Mouse (Mus musculus): ENCODE measurements around the gene Wee1.
"Not testable (repeated sequence)": the region's sequence is repeated elsewhere in the genome, so short reads cannot be mapped to it uniquely, and the experiment has no call there.

The Wee1 gene

DNA sequence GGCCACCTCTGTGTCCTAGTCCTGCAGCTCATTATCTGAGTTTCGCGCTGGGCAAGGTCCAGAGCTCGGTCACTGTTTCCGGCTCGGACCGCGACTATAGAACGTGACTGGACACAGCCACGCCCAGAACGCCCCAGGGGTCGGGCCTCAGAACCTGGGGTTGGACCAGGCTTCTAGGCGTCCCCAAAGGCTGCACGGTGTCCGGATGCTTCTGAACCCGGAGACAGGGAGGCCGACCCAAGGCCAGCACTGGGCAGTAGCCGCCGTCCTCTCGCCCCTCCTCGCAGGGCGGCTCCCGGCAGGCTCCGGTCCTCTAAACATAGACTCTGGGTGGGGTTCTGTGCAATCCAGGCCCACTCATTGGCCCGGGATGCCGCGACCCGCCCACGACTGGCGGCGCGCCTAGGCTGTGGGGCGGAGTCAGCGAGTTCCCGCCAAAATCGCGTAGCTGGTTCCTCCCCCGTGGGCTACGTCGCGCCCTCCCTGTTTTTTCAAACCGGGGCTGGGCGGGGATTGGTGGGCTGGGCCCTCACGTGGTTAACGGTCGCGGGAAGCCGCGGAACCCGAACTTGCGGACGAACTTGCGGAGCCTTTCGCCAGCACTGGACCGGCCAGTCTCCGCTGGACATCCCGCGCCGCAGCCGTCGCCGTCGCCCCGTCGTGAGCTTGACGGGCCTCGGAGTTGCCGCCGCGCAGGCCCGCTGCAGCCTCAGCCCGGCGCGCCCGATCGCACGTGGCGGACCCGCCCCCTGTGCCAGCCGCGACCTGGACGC is at the start of gene Wee1:
Gene Wee1, plus strand, starts transcription at position 531 of the 773 bp plus-strand sequence.
- peak; percentile 97 for DNase-seq (ENCODE audit: low spot score in 2 of 2)

DNA sequence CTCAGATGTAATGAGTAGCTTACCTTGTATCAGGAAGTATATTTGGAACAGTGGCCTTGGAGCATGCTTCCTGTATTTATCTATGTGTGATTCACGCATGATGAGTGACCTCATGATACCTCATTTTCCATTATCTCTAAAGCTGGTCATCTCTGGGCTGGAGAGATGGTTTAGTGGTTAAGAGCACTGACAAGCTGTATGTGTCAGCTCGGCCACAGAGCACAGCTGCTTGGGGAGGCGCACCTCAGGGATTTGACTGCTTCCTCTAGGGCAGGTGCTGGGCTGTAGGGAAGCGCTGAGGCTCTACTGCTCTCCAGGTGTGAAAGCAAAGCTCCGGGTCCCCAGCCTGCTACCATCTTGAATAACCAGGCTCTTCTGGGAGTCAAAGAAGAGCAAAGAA is 43.7 kb upstream of the Wee1 start:
- DNase-seq (ENCODE audit: low spot score in 2 of 2): no peak

DNA sequence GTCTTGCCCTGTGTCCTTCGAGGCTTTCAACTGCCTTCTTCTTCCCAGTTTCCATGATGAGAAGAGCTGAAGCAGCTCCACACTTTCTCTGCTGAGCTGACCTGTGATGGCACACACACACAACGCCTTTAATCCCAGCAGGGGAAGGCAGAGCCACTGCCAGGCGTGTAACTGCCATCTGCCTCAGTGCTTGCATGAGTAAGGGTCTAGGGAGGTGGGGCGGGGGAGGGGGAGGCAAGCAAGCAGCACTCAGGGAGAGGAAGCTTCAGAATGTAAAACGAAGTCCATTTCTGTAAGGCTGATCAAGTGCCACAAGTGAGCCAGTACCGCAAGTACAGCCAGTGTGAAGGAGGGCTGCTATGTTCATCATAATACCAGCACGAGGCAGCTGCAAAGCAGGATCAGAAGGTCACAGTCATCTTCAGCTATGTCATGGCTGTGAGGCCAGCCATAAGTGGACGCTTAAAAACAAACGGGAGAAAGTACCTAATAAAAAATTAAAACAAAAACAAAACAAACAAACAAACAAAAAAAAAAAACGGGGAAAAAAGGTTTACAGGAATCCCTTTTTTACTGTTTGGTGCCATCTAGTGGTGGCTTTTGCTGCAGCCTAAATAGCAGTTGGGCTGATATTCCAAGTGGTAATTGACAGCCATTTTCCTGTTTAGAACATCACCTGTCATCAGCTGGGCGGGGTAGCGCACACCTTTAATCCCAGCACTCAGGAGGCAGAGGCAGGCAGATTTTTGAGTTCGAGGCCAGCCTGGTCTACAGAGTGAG is 38.3 kb upstream of the Wee1 start:
- peak in 1 of 2 experiments; percentile 19 for DNase-seq (ENCODE audit: low spot score in 2 of 2)

GRCm38 (mm10) chr7:110085217-110085616 is 36.6 kb upstream of the Wee1 start:
- DNase-seq (ENCODE audit: low spot score in 2 of 2): no peak

DNA sequence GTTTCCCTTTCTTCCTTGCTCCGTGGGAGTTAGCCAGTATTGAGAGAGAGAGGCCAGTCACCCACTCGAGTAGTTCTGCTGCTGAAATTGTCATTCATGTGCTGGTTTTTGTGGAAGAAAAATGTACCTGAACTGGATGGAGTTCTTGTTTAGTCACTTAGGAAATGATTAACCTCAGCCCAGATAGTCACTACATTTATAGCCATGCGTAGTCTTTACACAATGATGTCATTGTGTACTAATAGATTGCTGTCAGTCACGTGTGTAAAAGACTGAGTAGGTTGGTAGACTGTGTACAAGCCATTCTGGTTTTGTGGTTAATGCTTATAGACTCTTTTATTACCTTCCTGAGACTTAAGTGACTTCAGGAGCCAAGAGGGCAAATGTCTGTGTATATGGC is 33.9 kb upstream of the Wee1 start:
- DNase-seq (ENCODE audit: low spot score in 2 of 2): no peak

GRCm38 (mm10) chr7:110091670-110092069 is 30.2 kb upstream of the Wee1 start:
- DNase-seq (ENCODE audit: low spot score in 2 of 2): peak; percentile 20 to 57

- no peak for DNase-seq (ENCODE audit: low spot score in 2 of 2)
Observed at GRCm38 (mm10) chr7:110096332-110096731, 25.5 kb upstream of the Wee1 start.

DNA sequence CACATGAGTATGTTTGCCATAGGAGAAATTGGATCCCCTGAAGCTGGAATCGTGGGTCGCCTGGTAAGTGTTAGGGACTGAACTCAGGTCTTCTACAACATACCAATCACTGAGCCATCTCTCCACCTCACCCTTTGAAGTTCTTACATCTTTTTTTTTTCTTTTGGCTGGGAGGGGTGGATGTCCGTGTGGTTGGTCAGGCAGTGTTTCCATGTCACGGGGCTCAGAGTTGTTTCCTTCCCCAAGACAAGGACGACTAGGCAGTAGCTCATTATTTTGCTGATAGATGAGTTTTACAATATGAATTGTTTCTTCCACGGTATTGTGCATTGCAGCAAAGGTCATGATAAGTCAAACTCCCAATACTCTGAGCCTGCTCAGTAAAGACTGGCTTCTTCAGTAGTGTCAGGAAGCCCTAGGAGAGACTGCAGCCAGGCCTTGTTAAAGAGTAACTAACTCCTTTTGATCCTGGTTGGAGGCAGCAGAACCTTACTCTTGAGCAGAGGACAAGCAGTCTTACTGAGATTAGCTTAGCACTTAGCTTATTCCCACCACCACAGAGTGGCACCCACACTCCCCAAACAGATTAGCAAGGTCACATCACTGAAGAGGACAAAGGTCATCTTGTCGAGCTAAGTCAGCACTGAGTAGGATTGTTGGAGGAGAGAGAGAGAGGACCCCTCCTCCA is 24.6 kb upstream of the Wee1 start:
- no peak for DNase-seq (ENCODE audit: low spot score in 2 of 2)

- no peak for DNase-seq (ENCODE audit: low spot score in 2 of 2)
Observed at GRCm38 (mm10) chr7:110100854-110101253, 21.0 kb upstream of the Wee1 start.

GRCm38 (mm10) chr7:110101266-110101665 is 20.6 kb upstream of the Wee1 start:
- DNase-seq (ENCODE audit: low spot score in 2 of 2): no peak

- DNase-seq (ENCODE audit: low spot score in 2 of 2): no peak
Observed at GRCm38 (mm10) chr7:110105041-110105440, 16.8 kb upstream of the Wee1 start.

DNA sequence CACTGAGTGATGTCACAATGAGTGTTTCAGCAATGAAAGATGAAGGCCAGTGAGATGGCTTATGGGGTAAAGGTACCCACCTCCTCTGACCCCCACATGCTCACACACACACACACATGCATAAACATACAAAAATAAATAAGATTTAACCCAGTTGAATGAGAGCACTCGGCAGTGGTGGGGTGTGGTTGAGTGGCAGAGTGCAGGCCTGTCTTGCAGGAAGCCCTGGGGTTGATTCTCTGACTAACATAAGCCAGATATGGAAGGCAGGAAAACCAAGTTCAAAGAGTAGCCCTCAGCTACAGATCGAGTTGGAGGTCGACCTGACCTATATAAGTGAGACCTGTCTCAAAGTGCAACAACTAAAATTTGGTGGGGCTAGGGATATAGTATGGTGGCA is 15.2 kb upstream of the Wee1 start:
- DNase-seq (ENCODE audit: low spot score in 2 of 2): no peak

GRCm38 (mm10) chr7:110108524-110108923 is 13.3 kb upstream of the Wee1 start:
- not testable (repeated sequence) for DNase-seq (ENCODE audit: low spot score in 2 of 2)

DNA sequence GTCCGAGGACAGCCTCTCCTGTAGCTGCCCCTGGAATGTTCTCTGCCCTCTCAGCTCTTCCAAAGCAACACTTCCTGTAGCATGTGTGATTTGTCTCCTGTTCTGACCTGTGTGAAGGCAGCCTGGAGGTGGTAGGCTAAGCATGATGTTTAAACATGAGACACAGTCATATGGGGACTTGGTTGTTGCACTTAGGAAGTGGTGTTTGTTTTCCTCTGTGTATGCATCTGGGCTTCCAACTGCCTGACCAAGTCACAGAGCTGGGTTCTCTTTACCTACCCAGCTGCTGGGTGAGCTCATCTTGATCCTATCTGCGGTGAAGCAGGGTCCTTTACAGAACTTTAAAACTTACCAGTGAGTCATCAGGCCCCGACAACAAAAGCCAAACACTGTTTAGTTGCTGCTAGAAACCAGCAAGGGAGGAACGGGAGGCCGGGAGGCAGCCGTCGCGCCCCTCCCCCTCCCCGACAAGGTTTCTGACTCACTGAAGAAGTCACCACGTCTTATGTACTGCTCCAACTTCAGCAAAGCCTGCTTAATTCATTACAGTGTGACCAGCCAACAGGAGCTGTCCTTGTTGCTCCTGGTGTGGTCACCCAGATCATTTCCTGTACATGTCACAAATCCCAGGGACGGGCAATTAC is 12.8 kb upstream of the Wee1 start:
- DNase-seq (ENCODE audit: low spot score in 2 of 2): peak; percentile 18 to 25

GRCm38 (mm10) chr7:110110061-110110656 is 11.7 kb upstream of the Wee1 start:
- no peak for DNase-seq (ENCODE audit: low spot score in 2 of 2)

- DNase-seq (ENCODE audit: low spot score in 2 of 2): no peak
Observed at GRCm38 (mm10) chr7:110114699-110115098, 7.1 kb upstream of the Wee1 start.

DNA sequence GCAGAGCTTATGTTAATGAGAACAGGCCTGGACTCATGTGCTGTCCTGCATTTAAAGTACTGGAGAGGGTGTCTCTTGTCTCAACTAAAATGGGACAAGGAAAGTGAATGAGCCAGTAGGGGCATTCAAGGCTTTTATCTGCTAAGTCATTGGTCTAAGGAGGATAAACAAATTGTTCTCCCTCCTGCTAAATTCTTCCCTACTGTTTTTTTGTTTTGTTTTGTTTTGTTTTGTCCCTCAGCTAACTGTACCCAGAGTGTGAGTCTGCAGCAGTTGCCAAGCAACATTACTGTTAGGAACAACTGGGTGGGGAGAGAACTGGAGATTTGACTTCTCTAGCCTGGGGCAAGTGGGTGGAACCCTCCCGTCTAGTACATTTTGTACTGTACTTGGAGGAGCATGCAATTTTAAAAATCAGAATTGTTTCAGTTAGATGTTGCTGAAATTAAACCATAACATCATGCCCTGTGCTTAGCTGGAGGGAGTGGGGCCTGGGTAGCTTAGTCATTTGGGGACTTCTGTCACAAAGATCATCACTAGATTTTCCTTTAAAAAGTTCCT is 5.0 kb upstream of the Wee1 start:
- no peak for DNase-seq (ENCODE audit: low spot score in 2 of 2)

- no peak for DNase-seq (ENCODE audit: low spot score in 2 of 2)
Observed at GRCm38 (mm10) chr7:110118448-110118847, 3.4 kb upstream of the Wee1 start.

- no peak for DNase-seq (ENCODE audit: low spot score in 2 of 2)
Observed at GRCm38 (mm10) chr7:110120157-110120784, 1.6 kb upstream of the Wee1 start.

- DNase-seq (ENCODE audit: low spot score in 2 of 2): no peak
Observed at GRCm38 (mm10) chr7:110121162-110121515, 707 bp upstream of the Wee1 start.

- DNase-seq (ENCODE audit: low spot score in 2 of 2): no peak
Observed at GRCm38 (mm10) chr7:110122289-110122564, 381 bp downstream of the Wee1 start.

Measured in frontal cortex, postnatal 10 days (tissue).